Mouse (Mus musculus) E14TG2a.4 (cell line): ENCODE measurements around the gene Gpd1.

Experiments
- CTCF ChIP-seq: conservative IDR thresholded peaks from 2 replicates; pipeline ENCODE4 v1.5.1; 2014; ENCODE audit warnings: low read length
- NANOG ChIP-seq: IDR thresholded peaks from 2 replicates; pipeline ENCODE4 v1.6.1; 2014; ENCODE audit warnings: borderline replicate concordance, low read length, mixed read lengths
- POU5F1 ChIP-seq: IDR thresholded peaks from 2 replicates; pipeline ENCODE4 v1.6.1; 2014; ENCODE audit warnings: low read length, borderline replicate concordance

DNA sequence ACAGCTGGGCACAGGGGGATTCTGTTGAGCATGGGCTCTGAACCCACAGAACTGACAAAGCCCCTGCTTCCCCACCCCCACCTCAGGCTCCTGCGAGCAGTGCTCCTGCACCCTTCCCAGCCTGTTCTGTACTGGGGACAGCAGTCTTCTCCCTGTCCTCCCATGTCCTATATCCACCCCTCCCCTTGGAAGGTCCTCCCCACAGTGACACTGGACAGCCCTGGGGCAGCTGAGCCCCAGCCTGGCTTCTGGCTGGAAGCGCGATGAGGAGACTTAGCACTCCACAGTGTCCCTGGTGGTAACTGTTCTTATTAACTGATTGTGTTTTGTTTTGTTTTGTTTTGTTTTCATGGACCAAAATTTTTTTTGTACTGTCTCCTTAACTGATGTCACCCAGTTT is 3.7 kb upstream of the Gpd1 start:
- TF ChIP-seq CTCF (no peak), NANOG (no peak), POU5F1 (no peak)
